In genomic region chr4:101020596-101020995, GRCm38 (mm10) we compare ENCODE assay signal across 38 mouse cellular contexts. TPM values are rescaled to one million over a fixed set of nuclear protein-coding genes. Genes with fewer than 3 reads are reported as not detected.
"Had no signal": no experiment of that assay in that cellular context is flagged by ENCODE, and none has a peak within 500 bp of the region (broad histone marks: within the 10 kb centered on the region; RNA-seq: fewer than 3 reads in every experiment).

TSS of gene Gm10577 (minus strand) at chr4:101020696.

- H3K4me3 ChIP-seq: left cerebral cortex, adult 2 months; limb, embryonic 10.5 days; limb, embryonic 12.5 days; limb, embryonic 13.5 days; limb, embryonic 15.5 days; liver, embryonic 12.5 days; liver, embryonic 13.5 days; liver, embryonic 15.5 days; lung, embryonic 15.5 days; megakaryocyte, embryonic 14.5 days; midbrain, embryonic 10.5 days; midbrain, embryonic 12.5 days; midbrain, embryonic 13.5 days; midbrain, embryonic 15.5 days; myocyte; neural tube, embryonic 12.5 days had no signal

- H3K4me2 ChIP-seq: limb, embryonic 12.5 days; limb, embryonic 13.5 days; limb, embryonic 15.5 days; liver, embryonic 11.5 days; liver, embryonic 12.5 days; liver, embryonic 13.5 days; liver, embryonic 15.5 days; lung, embryonic 14.5 days; lung, embryonic 15.5 days; midbrain, embryonic 12.5 days; midbrain, embryonic 13.5 days; midbrain, embryonic 15.5 days; neural tube, embryonic 12.5 days had no signal

- H3K36me3 ChIP-seq: limb, embryonic 10.5 days; limb, embryonic 12.5 days; limb, embryonic 13.5 days; limb, embryonic 15.5 days; liver, embryonic 12.5 days; liver, embryonic 13.5 days; liver, embryonic 15.5 days; lung, embryonic 15.5 days; midbrain, embryonic 13.5 days; midbrain, embryonic 15.5 days; neural tube, embryonic 12.5 days had no signal

- H3K27ac ChIP-seq: left cerebral cortex, adult 2 months; limb, embryonic 10.5 days; limb, embryonic 12.5 days; limb, embryonic 13.5 days; limb, embryonic 15.5 days; liver, embryonic 12.5 days; liver, embryonic 13.5 days; liver, embryonic 14.5 days; liver, embryonic 15.5 days; lung, embryonic 15.5 days; macrophage; midbrain, embryonic 10.5 days; midbrain, embryonic 12.5 days; midbrain, embryonic 13.5 days; midbrain, embryonic 15.5 days; neural tube, embryonic 12.5 days had no signal

- ATAC-seq: liver, embryonic 12.5 days; liver, postnatal 0 days; lung, postnatal 0 days; midbrain, embryonic 13.5 days; midbrain, embryonic 15.5 days; midbrain, embryonic 16.5 days had no signal

- H3K9ac ChIP-seq: limb, embryonic 12.5 days; limb, embryonic 13.5 days; limb, embryonic 15.5 days; liver, embryonic 12.5 days; liver, embryonic 13.5 days; liver, embryonic 14.5 days; liver, embryonic 15.5 days; liver, postnatal 0 days; lung, embryonic 14.5 days; lung, embryonic 15.5 days; midbrain, embryonic 12.5 days; midbrain, embryonic 13.5 days; midbrain, embryonic 15.5 days; neural tube, embryonic 12.5 days had no signal

- H3K9me3 ChIP-seq: limb, embryonic 15.5 days; liver, embryonic 13.5 days; liver, embryonic 15.5 days; midbrain, embryonic 15.5 days had no signal

- H3K4me1 ChIP-seq: limb, embryonic 10.5 days; limb, embryonic 12.5 days; limb, embryonic 15.5 days; liver, embryonic 12.5 days; liver, embryonic 13.5 days; liver, embryonic 15.5 days; lung, embryonic 15.5 days; megakaryocyte, embryonic 14.5 days; midbrain, embryonic 10.5 days; midbrain, embryonic 12.5 days; midbrain, embryonic 13.5 days; midbrain, embryonic 15.5 days; neural tube, embryonic 12.5 days had no signal

- DNase-seq: left cerebral cortex, postnatal 4 days; liver; liver, embryonic 13.5 days; liver, postnatal 0 days; lung, adult 18-20 months; lung, adult 2 months; lung, embryonic 14.5 days; lung, postnatal 10 days; lung, postnatal 14 days; lung, postnatal 36 days; lung, postnatal 4 days had no signal

- H3K27me3 ChIP-seq: limb, embryonic 12.5 days; limb, embryonic 13.5 days; limb, embryonic 15.5 days; liver, embryonic 12.5 days; liver, embryonic 13.5 days; liver, embryonic 15.5 days; lung, embryonic 15.5 days; megakaryocyte, embryonic 14.5 days; midbrain, embryonic 12.5 days; midbrain, embryonic 13.5 days; midbrain, embryonic 15.5 days; neural tube, embryonic 12.5 days had no signal

RNA-seq across cellular contexts. Expression of gene Gm10577, which starts in this region (rescaled TPM):
- polyA plus RNA-seq: limb, embryonic 10.5 days; limb, embryonic 11.5 days; limb, embryonic 12.5 days; limb, embryonic 13.5 days; limb, embryonic 14.5 days; limb, embryonic 15.5 days; liver, adult 2 months; liver, embryonic 11.5 days; liver, embryonic 12.5 days; liver, embryonic 13.5 days; liver, embryonic 14.5 days; liver, embryonic 15.5 days; liver, embryonic 16.5 days; liver, postnatal 0 days; lung, adult 2 months; lung, embryonic 14.5 days; lung, embryonic 15.5 days; lung, embryonic 16.5 days; lung, postnatal 0 days; macrophage; midbrain, embryonic 10.5 days; midbrain, embryonic 12.5 days; midbrain, embryonic 13.5 days; midbrain, embryonic 15.5 days; midbrain, embryonic 16.5 days; midbrain, postnatal 0 days; myocyte; neural tube, embryonic 11.5 days; neural tube, embryonic 12.5 days had no signal
